Mouse (Mus musculus): ENCODE measurements around the gene Etfa. TPM values are rescaled to one million over a fixed set of nuclear protein-coding genes. Genes with fewer than 3 reads are reported as not detected.

Etfa gene
- polyA plus RNA-seq (2017; shearing (Covaris generic)), result 135 TPM

GRCm38 (mm10) chr9:55512027-55512543 lies at the start of gene Etfa:
Gene Etfa, minus strand, starts transcription at chr9:55512243.

GRCm38 (mm10) chr9:55538377-55538776 lies 26.3 kb upstream of the Etfa start, which contains the start of gene Isl2:
Gene Isl2, plus strand, starts transcription at chr9:55538672.

Other genes with a start within 250 kb of the Etfa start
- 3.3 TPM for gene Nrg4, start 185.4 kb downstream of the Etfa start, polyA plus RNA-seq (2017; shearing (Covaris generic))
- not detected for gene Tmem266, start 185.3 kb downstream of the Etfa start, polyA plus RNA-seq (2017; shearing (Covaris generic))
- gene Isl2, start 26.4 kb upstream of the Etfa start, polyA plus RNA-seq (2017; shearing (Covaris generic)), result not detected